Mouse (Mus musculus) midbrain, embryonic 15.5 days (tissue): ENCODE measurements around the gene Syt1. TPM values are rescaled to one million over a fixed set of nuclear protein-coding genes. Genes with fewer than 3 reads are reported as not detected.

ENCODE experiments used
- ATAC-seq: fragments of 200-750 bp; cut with Nextera tagmentation; replicated peaks from 2 replicates; pipeline ENCODE4 v1.8.0; 2017; ENCODE audit warnings: moderate TSS enrichment
- H3K27ac ChIP-seq: fragments of 300-500 bp; sonication (generic); 2 replicates; pipeline ENCODE4 v1.5.1; 2015; ENCODE audit warnings: mild to moderate bottlenecking, inconsistent platforms
- H3K27me3 ChIP-seq: fragments of 300-500 bp; sonication (generic); replicated peaks from 2 replicates; pipeline ENCODE4 v1.6.1; 2015; ENCODE audit warnings: inconsistent platforms
- H3K36me3 ChIP-seq: fragments of 300-500 bp; sonication (generic); replicated peaks from 2 replicates; pipeline ENCODE4 v1.6.1; 2015; ENCODE audit warnings: inconsistent platforms
- H3K4me1 ChIP-seq: fragments of 300-500 bp; sonication (generic); 2 replicates; pipeline ENCODE4 v1.6.1; 2015; ENCODE audit warnings: inconsistent platforms
- H3K4me2 ChIP-seq: fragments of 300-500 bp; sonication (generic); 2 replicates; pipeline ENCODE4 v1.6.1; 2015; ENCODE audit warnings: inconsistent platforms, mild to moderate bottlenecking, moderate library complexity
- H3K4me3 ChIP-seq: fragments of 300-500 bp; sonication (generic); 2 replicates; pipeline ENCODE4 v1.5.1; 2015; ENCODE audit warnings: mild to moderate bottlenecking, inconsistent platforms
- H3K9ac ChIP-seq: fragments of 300-500 bp; sonication (generic); 2 replicates; pipeline ENCODE4 v1.6.1; 2015; ENCODE audit warnings: mild to moderate bottlenecking, inconsistent platforms
- H3K9me3 ChIP-seq: fragments of 300-500 bp; sonication (generic); 2 replicates; pipeline ENCODE4 v1.6.1; 2016; ENCODE audit warnings: inconsistent platforms
- WGBS: fragments of 180-500 bp; shearing (Covaris S2); methylation state at CpG from one replicate; pipeline ENCODE4 v1.1.7; 2015; ENCODE audit warnings: mixed read lengths; 5-methylcytosine and 5-hydroxymethylcytosine counted together
- polyA plus RNA-seq: library from polyadenylated mRNA; unstranded; fragments of >200 nt; fragmentation: Nextera tagmentation; extraction: Ambion mirVana; gene quantifications from 2 replicates; pipeline ENCODE4 v1.2.1, GENCODE M21; 2015

The Syt1 gene
- polyA plus RNA-seq, 1 experiment from 2014 or later, result 121 TPM

GRCm38 (mm10) chr10:108936838-108937430 lies 73.8 kb downstream of the Syt1 start:
- no peak overlapping the region for H3K4me3 ChIP-seq
- H3K4me2 ChIP-seq, result no peak overlapping the region
- no peaks in the 10 kb centered on the region for H3K4me1 ChIP-seq
- H3K27ac ChIP-seq, result no peak overlapping the region
- H3K27me3 ChIP-seq, result no peaks in the 10 kb centered on the region
- ATAC-seq, result 0 out of 2 replicates have a peak, but pooled peaks have one; percentile 37
- H3K9me3 ChIP-seq, result no peaks in the 10 kb centered on the region
- H3K36me3 ChIP-seq, result no peaks in the 10 kb centered on the region
- WGBS, result 77% methylated on average over 10 of the region's 10 CpGs
- no peak overlapping the region for H3K9ac ChIP-seq

- 77% methylated on average over 3 of the region's 3 CpGs for WGBS
- Histone ChIP-seq H3K27ac (no peak overlapping the region), H3K9ac (no peak overlapping the region), H3K4me2 (no peak overlapping the region), H3K9me3 (no peaks in the 10 kb centered on the region), H3K4me3 (no peak overlapping the region), H3K4me1 (no peaks in the 10 kb centered on the region), H3K27me3 (no peaks in the 10 kb centered on the region), H3K36me3 (no peaks in the 10 kb centered on the region)
- no peak for ATAC-seq
These were observed 80.5 kb downstream of the Syt1 start for GRCm38 (mm10) chr10:108930299-108930698.

DNA sequence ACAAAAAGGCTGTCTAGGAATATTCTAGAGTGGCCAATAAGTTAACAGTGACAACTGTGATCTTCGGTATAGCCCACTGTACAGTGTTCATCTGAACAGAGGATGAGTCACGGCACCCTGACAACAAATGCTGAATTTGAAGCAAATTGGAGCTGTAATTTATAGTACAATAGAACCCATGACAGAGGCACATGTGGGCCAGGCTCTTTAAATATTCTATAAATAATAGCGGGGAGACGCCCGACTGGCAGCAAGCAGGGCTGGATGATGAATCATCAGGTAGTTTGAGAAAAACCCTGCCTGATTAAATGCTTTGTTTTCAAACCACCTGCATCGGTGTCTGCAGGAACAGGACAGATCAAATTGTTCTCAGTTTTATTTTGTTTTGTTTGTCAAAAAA lies 81.1 kb downstream of the Syt1 start:
- no peak overlapping the region for H3K27ac ChIP-seq
- H3K9me3 ChIP-seq, result no peaks in the 10 kb centered on the region
- H3K4me3 ChIP-seq, result no peak overlapping the region
- no peak for ATAC-seq
- WGBS, result 85% methylated on average over 6 of the region's 6 CpGs
- no peaks in the 10 kb centered on the region for H3K27me3 ChIP-seq
- H3K9ac ChIP-seq, result no peak overlapping the region
- H3K36me3 ChIP-seq, result no peaks in the 10 kb centered on the region
- no peak overlapping the region for H3K4me2 ChIP-seq
- no peaks in the 10 kb centered on the region for H3K4me1 ChIP-seq

DNA sequence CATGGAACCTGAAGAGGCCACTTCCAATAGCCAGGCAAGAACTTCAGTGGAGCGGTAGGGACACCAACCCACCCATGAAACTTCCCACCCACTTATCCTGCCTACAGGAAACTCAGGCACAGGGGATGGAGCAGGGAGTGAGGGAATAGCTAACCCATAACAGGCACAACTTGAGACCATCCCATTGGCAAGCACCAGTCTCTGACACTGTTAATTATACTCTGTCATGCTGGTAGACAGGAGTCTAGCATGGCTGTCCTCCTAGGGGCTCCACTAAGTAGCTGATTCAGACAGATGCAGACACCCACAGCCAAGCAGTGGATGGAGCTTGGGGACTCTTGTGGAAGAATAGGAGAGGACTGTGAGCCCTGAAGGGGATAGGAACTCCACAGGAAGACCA lies 105.5 kb downstream of the Syt1 start:
- WGBS, result 96% methylated on average over 1 of the region's 1 CpGs
- no peaks in the 10 kb centered on the region for H3K9me3 ChIP-seq
- no peaks in the 10 kb centered on the region for H3K36me3 ChIP-seq
- no peak overlapping the region for H3K4me2 ChIP-seq
- ATAC-seq, result 0 out of 2 replicates have a peak, but pooled peaks have one; percentile 11
- no peaks in the 10 kb centered on the region for H3K4me1 ChIP-seq
- no peak overlapping the region for H3K9ac ChIP-seq
- H3K27me3 ChIP-seq, result no peaks in the 10 kb centered on the region
- no peak overlapping the region for H3K4me3 ChIP-seq
- no peak overlapping the region for H3K27ac ChIP-seq

DNA sequence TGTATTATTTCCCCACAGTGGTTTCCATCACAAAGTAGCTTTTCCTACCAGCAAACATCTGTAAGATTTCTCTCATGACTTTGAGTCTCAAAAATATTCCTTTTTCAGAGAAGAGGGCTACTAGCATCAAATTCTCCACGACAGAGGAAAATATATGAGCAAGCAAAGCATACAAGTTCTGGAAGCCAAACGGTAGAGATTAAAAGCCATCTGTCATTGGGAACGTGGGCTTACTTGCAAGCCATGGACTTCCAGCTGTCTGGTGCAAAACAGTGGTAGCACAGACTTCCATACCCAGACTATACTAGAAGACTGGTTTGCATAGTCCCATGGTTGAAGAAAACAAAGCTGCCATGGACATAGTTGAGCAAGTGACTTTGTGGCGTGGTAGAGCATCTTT lies 106.4 kb downstream of the Syt1 start:
- Histone ChIP-seq H3K4me1 (no peaks in the 10 kb centered on the region), H3K27ac (no peak overlapping the region), H3K9ac (no peak overlapping the region), H3K36me3 (no peaks in the 10 kb centered on the region), H3K4me3 (no peak overlapping the region), H3K27me3 (no peaks in the 10 kb centered on the region), H3K4me2 (no peak overlapping the region), H3K9me3 (no peaks in the 10 kb centered on the region)
- WGBS, result 78% methylated on average over 4 of the region's 4 CpGs
- ATAC-seq, result no peak

DNA sequence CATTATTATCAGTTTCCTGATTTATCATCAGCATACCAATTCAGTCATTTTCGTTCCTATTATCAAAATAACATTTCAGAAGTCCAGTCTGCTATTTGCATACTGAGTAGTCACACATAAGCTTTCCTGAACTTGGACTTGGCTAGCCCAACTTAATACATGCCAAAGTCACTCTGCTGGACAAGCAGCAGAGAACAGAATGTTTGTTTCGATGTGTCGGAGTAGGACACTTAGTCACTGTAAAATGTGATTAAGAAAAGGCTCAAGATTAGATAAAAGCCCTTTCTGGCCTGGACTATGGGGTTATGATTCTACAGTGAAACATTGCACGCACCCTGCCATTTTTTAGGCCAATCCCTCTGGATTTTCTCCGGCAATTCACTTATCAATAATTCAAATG lies 114.3 kb downstream of the Syt1 start:
- no peak overlapping the region for H3K27ac ChIP-seq
- H3K4me3 ChIP-seq, result no peak overlapping the region
- no peaks in the 10 kb centered on the region for H3K4me1 ChIP-seq
- no peak for ATAC-seq
- H3K9ac ChIP-seq, result no peak overlapping the region
- H3K36me3 ChIP-seq, result no peaks in the 10 kb centered on the region
- WGBS, result 82% methylated on average over 5 of the region's 5 CpGs
- no peak overlapping the region for H3K4me2 ChIP-seq
- no peaks in the 10 kb centered on the region for H3K27me3 ChIP-seq
- H3K9me3 ChIP-seq, result no peaks in the 10 kb centered on the region

DNA sequence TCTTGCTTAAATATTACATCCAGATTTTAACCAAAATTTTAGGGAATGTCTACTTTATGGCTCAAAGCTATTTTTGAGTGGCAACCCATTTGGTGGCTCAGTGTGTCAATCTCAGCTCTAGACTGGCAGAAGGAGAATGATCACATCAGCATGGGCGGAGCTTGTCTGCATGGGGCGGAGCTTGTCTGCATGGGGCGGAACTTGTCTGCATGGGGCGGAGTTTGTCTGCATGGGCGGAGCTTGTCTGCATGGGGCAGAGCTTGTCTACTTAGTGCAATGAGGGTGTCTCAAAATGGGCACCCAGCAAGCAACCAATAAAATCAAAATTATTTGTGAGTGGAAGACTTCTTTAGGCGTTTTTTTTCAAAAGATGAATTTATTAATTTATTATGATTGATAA lies 117.5 kb downstream of the Syt1 start:
- Histone ChIP-seq H3K4me2 (no peak overlapping the region), H3K9me3 (no peaks in the 10 kb centered on the region), H3K4me3 (no peak overlapping the region), H3K27ac (no peak overlapping the region), H3K36me3 (no peaks in the 10 kb centered on the region), H3K27me3 (no peaks in the 10 kb centered on the region), H3K4me1 (no peaks in the 10 kb centered on the region), H3K9ac (no peak overlapping the region)
- no peak for ATAC-seq
- WGBS, result 97% methylated on average over 6 of the region's 6 CpGs

GRCm38 (mm10) chr10:108892441-108892840 lies 118.3 kb downstream of the Syt1 start:
- no peak for ATAC-seq
- Histone ChIP-seq H3K4me1 (no peaks in the 10 kb centered on the region), H3K36me3 (no peaks in the 10 kb centered on the region), H3K9ac (no peak overlapping the region), H3K27ac (no peak overlapping the region), H3K4me2 (no peak overlapping the region), H3K4me3 (no peak overlapping the region), H3K9me3 (no peaks in the 10 kb centered on the region), H3K27me3 (no peaks in the 10 kb centered on the region)
- WGBS, result 91% methylated on average over 1 of the region's 1 CpGs

DNA sequence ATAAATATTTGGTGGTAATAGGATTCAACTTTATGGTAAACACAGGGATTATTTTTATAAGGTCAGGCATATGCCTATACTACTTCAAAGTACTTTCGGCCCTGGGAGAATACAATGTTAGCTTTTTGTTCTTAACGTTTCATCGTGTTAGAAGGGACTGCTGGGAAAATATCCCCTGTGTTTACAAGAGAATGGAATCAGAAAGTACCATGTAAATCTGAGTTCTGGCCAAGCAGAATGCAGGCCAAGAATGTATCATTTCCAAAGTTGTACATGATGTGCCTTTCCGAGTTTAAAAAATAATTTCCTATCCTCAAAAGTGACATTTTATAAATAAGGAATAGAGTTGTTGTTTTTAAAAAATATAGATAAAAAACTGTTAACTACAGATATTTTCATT lies 121.7 kb downstream of the Syt1 start:
- H3K4me3 ChIP-seq, result no peak overlapping the region
- WGBS, result 67% methylated on average over 4 of the region's 4 CpGs
- no peaks in the 10 kb centered on the region for H3K36me3 ChIP-seq
- peaks cover 3% of the 10 kb centered on the region; the same call in 1 of the 2 replicates for H3K4me1 ChIP-seq
- no peak overlapping the region for H3K9ac ChIP-seq
- no peak for ATAC-seq
- no peaks in the 10 kb centered on the region for H3K27me3 ChIP-seq
- H3K27ac ChIP-seq, result no peak overlapping the region
- no peaks in the 10 kb centered on the region for H3K9me3 ChIP-seq
- no peak overlapping the region for H3K4me2 ChIP-seq

GRCm38 (mm10) chr10:108886781-108887180 lies 124.0 kb downstream of the Syt1 start:
- H3K9ac ChIP-seq, result no peak overlapping the region
- H3K4me1 ChIP-seq, result peaks cover 4% of the 10 kb centered on the region; the same call in 1 of the 2 replicates
- H3K27me3 ChIP-seq, result no peaks in the 10 kb centered on the region
- no peak for ATAC-seq
- H3K4me3 ChIP-seq, result no peak overlapping the region
- H3K9me3 ChIP-seq, result no peaks in the 10 kb centered on the region
- H3K36me3 ChIP-seq, result no peaks in the 10 kb centered on the region
- no peak overlapping the region for H3K27ac ChIP-seq
- H3K4me2 ChIP-seq, result no peak overlapping the region

DNA sequence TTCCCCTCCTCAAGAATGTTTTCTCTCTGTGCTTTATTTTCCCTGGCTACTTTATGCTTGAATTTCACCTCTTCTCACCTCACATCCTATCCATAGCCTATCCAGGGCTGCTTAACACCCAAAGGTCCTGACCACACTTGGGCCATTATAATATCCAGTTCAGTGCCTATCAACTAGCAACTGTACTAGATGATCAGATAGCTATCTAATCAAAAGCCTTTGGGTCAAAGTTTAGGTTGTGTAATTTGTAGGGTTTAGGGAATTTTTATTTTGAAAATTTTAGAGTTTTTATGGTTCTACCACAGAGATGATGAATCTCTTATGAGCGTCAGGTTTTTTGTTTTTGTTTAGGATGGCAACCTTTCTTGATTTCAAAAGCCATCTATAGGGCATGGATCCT lies 125.0 kb downstream of the Syt1 start:
- no peaks in the 10 kb centered on the region for H3K27me3 ChIP-seq
- peaks cover 4% of the 10 kb centered on the region; the same call in 1 of the 2 replicates for H3K4me1 ChIP-seq
- H3K4me2 ChIP-seq, result no peak overlapping the region
- no peak overlapping the region for H3K9ac ChIP-seq
- no peak for ATAC-seq
- WGBS, result 98% methylated on average over 1 of the region's 1 CpGs
- no peaks in the 10 kb centered on the region for H3K9me3 ChIP-seq
- no peak overlapping the region for H3K4me3 ChIP-seq
- H3K36me3 ChIP-seq, result no peaks in the 10 kb centered on the region
- no peak overlapping the region for H3K27ac ChIP-seq

DNA sequence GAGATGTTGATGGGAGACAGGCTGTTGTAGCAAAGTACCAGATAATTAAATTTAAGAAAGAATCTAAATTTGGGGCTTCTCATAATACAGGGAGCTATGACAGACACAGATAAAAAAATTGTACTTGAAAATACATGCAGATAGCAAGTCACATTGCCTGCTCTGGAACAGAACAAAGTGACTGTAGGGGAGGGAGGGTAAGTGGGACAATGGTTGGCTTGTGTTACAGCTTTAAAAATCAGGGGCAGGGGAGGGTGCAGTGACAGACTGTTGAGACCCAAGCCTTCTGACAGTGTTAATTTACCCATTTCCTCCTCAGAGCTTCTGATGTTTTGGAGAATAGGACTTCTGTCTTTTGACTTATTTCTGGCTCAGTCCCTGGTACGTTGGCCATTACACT lies 126.3 kb downstream of the Syt1 start:
- no peak for ATAC-seq
- Histone ChIP-seq H3K9ac (no peak overlapping the region), H3K4me1 (peaks cover 4% of the 10 kb centered on the region; the same call in 1 of the 2 replicates), H3K4me2 (no peak overlapping the region), H3K27ac (no peak overlapping the region), H3K9me3 (no peaks in the 10 kb centered on the region), H3K4me3 (no peak overlapping the region), H3K36me3 (no peaks in the 10 kb centered on the region), H3K27me3 (no peaks in the 10 kb centered on the region)
- WGBS, result 62% methylated on average over 1 of the region's 1 CpGs

GRCm38 (mm10) chr10:108880372-108880771 lies 130.4 kb downstream of the Syt1 start:
- Histone ChIP-seq H3K4me1 (peaks cover 4% of the 10 kb centered on the region; the same call in 1 of the 2 replicates), H3K4me2 (no peak overlapping the region), H3K27ac (no peak overlapping the region), H3K4me3 (no peak overlapping the region), H3K9ac (no peak overlapping the region), H3K36me3 (no peaks in the 10 kb centered on the region), H3K9me3 (no peaks in the 10 kb centered on the region), H3K27me3 (no peaks in the 10 kb centered on the region)
- ATAC-seq, result no peak
- WGBS, result 82% methylated on average over 2 of the region's 2 CpGs
